Mouse (Mus musculus) CH12.LX (cell line): ENCODE data around the gene Ip6k1.

Experiments used
- CHD2 ChIP-seq: IDR thresholded peaks from 2 replicates; pipeline ENCODE4 v1.6.1; 2011; ENCODE audit warnings: low read length, improper control_type of control experiment
- CTCF ChIP-seq, 2 experiments: IDR thresholded peaks in 1 of 2; conservative IDR thresholded peaks in 1 of 2; 2 replicates each; pipeline ENCODE4 v1.5.1; 2011 to 2012; ENCODE audit warnings: low read depth in 2 of 2, low read length in 2 of 2, improper control_type of control experiment in 1 of 2, inconsistent platforms in 1 of 2, mild to moderate bottlenecking in 1 of 2, moderate library complexity in 1 of 2
- EP300 ChIP-seq: IDR thresholded peaks from 2 replicates; pipeline ENCODE4 v1.6.1; 2011; ENCODE audit warnings: low read length, improper control_type of control experiment
- ETS1 ChIP-seq: conservative IDR thresholded peaks from 2 replicates; pipeline ENCODE4 v1.6.1; 2012; ENCODE audit warnings: low read depth, mild to moderate bottlenecking, inconsistent platforms, low read length, improper control_type of control experiment, moderate library complexity
- GABPA ChIP-seq: IDR thresholded peaks from 2 replicates; pipeline ENCODE4 v1.6.1; 2012; ENCODE audit warnings: low read depth, low read length, improper control_type of control experiment, inconsistent platforms; ENCODE audit not compliant: insufficient replicate concordance
- MAX ChIP-seq: IDR thresholded peaks from 2 replicates; pipeline ENCODE4 v1.6.1; 2011; ENCODE audit warnings: low read length, improper control_type of control experiment
- NELFE ChIP-seq: IDR thresholded peaks from 2 replicates; pipeline ENCODE4 v1.6.1; 2011; ENCODE audit warnings: low read depth, low read length, improper control_type of control experiment
- POLR2A ChIP-seq: IDR thresholded peaks from 2 replicates; pipeline ENCODE4 v1.6.1; 2011; ENCODE audit warnings: low read depth, mild to moderate bottlenecking, improper control_type of control experiment, low read length
- RAD21 ChIP-seq: IDR thresholded peaks from 2 replicates; pipeline ENCODE4 v1.6.1; 2011; ENCODE audit warnings: low read depth, mild to moderate bottlenecking, low read length, improper control_type of control experiment, moderate library complexity
- RCOR1 ChIP-seq: conservative IDR thresholded peaks from 2 replicates; pipeline ENCODE4 v1.6.1; 2012; ENCODE audit warnings: low read depth, mild to moderate bottlenecking, inconsistent platforms, low read length, improper control_type of control experiment
- ZNF384 ChIP-seq: IDR thresholded peaks from 2 replicates; pipeline ENCODE4 v1.6.1; 2012; ENCODE audit warnings: low read depth, low read length, improper control_type of control experiment, inconsistent platforms

DNA sequence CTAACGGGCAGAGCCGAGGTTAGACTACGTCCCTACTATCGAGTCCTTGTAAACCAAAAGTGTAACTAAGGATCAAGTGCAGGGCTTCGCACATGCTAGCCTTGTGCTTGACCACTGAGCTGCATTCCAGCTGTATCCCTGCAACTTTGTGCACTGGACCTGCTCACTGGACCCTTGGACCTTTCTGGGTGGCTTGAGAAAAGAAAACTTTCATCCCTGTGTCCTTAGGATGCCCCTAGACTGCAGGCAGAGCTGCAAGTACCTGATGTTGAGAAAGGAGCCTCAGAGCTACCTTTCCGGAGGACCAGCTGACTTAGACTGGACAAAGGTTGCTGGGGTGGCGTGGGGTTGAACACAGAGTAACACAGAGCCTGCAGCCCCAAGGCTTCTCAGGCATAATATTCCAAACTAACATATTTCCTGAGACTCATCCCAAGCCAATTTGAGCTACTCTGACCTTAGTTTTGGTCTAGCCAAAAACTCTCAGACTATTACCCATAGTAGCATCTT lies 88.4 kb downstream of the Ip6k1 start:
- TF ChIP-seq POLR2A, result no peak
- no peak for TF ChIP-seq CHD2
- no peak for TF ChIP-seq ETS1
- TF ChIP-seq CTCF (conservative IDR thresholded peaks at IDR 0.05 in 1 of 2, IDR thresholded peaks at IDR 0.05 in 1 of 2; ENCODE audit: low read depth in 2 of 2, low read length in 2 of 2), result no peak
- TF ChIP-seq NELFE, result no peak
- TF ChIP-seq EP300, result no peak
- no peak for TF ChIP-seq MAX
- TF ChIP-seq ZNF384, result no peak
- no peak for TF ChIP-seq RCOR1
- TF ChIP-seq RAD21, result no peak
- TF ChIP-seq GABPA, result no peak
